Mouse (Mus musculus): ENCODE data around the gene Cacna1d. TPM values are rescaled to one million over a fixed set of nuclear protein-coding genes. Genes with fewer than 3 reads are reported as not detected.

The Cacna1d gene
- polyA plus RNA-seq, 1 experiment from 2014 or later, result 1.4 TPM

- H3K4me2 ChIP-seq (ENCODE audit: low read depth), result no peak overlapping the region
- no peaks in the 10 kb centered on the region for H3K9me3 ChIP-seq (ENCODE audit: control insufficient read depth, low read length)
- no peaks in the 10 kb centered on the region for H3K27me3 ChIP-seq (ENCODE audit: control insufficient read depth, insufficient read depth, low read length)
- H3K4me3 ChIP-seq (ENCODE audit: low read depth, low read length), result no peak overlapping the region
- 90% methylated on average over 12 of the region's 12 CpGs for WGBS
- H3K36me3 ChIP-seq (ENCODE audit: control insufficient read depth, insufficient read depth, low read length), result no peaks in the 10 kb centered on the region
- no peak overlapping the region for H3K9ac ChIP-seq (ENCODE audit: low read length)
- no peaks in the 10 kb centered on the region for H3K4me1 ChIP-seq (ENCODE audit: control insufficient read depth, insufficient read depth, low read length)
- ATAC-seq (ENCODE audit: insufficient read depth, low FRiP score, low TSS enrichment) (no peak), DNase-seq (ENCODE audit: low spot score) (no peak)
- H3K27ac ChIP-seq (ENCODE audit: low read depth, low read length), result no peak overlapping the region
Measured at GRCm38 (mm10) chr14:30341825-30342590, 149.2 kb downstream of the Cacna1d start.

GRCm38 (mm10) chr14:30340140-30340539, 151.1 kb downstream of the Cacna1d start:
- Histone ChIP-seq H3K9me3 (ENCODE audit: control insufficient read depth, low read length) (no peaks in the 10 kb centered on the region), H3K36me3 (ENCODE audit: control insufficient read depth, insufficient read depth, low read length) (no peaks in the 10 kb centered on the region), H3K9ac (ENCODE audit: low read length) (no peak overlapping the region), H3K4me1 (ENCODE audit: control insufficient read depth, insufficient read depth, low read length) (no peaks in the 10 kb centered on the region), H3K27ac (ENCODE audit: low read depth, low read length) (no peak overlapping the region), H3K4me2 (ENCODE audit: low read depth) (no peak overlapping the region), H3K4me3 (ENCODE audit: low read depth, low read length) (no peak overlapping the region), H3K27me3 (ENCODE audit: control insufficient read depth, insufficient read depth, low read length) (no peaks in the 10 kb centered on the region)
- ATAC-seq (ENCODE audit: insufficient read depth, low FRiP score, low TSS enrichment) (no peak), DNase-seq (ENCODE audit: low spot score) (no peak)
- 75% methylated on average over 3 of the region's 3 CpGs for WGBS

- no peaks in the 10 kb centered on the region for H3K4me1 ChIP-seq (ENCODE audit: control insufficient read depth, insufficient read depth, low read length)
- H3K27me3 ChIP-seq (ENCODE audit: control insufficient read depth, insufficient read depth, low read length), result no peaks in the 10 kb centered on the region
- no peak overlapping the region for H3K27ac ChIP-seq (ENCODE audit: low read depth, low read length)
- no peaks in the 10 kb centered on the region for H3K9me3 ChIP-seq (ENCODE audit: control insufficient read depth, low read length)
- H3K4me2 ChIP-seq (ENCODE audit: low read depth), result no peak overlapping the region
- DNase-seq (ENCODE audit: low spot score), result no peak
- H3K9ac ChIP-seq (ENCODE audit: low read length), result no peak overlapping the region
- H3K36me3 ChIP-seq (ENCODE audit: control insufficient read depth, insufficient read depth, low read length), result no peaks in the 10 kb centered on the region
- no peak overlapping the region for H3K4me3 ChIP-seq (ENCODE audit: low read depth, low read length)
- no peak for ATAC-seq (ENCODE audit: insufficient read depth, low FRiP score, low TSS enrichment)
- 68% methylated on average over 1 of the region's 1 CpGs for WGBS
Measured at GRCm38 (mm10) chr14:30331856-30332255, 159.4 kb downstream of the Cacna1d start.

GRCm38 (mm10) chr14:30330416-30331181, 160.7 kb downstream of the Cacna1d start:
- Histone ChIP-seq H3K36me3 (ENCODE audit: control insufficient read depth, insufficient read depth, low read length) (no peaks in the 10 kb centered on the region), H3K4me1 (ENCODE audit: control insufficient read depth, insufficient read depth, low read length) (no peaks in the 10 kb centered on the region), H3K4me3 (ENCODE audit: low read depth, low read length) (no peak overlapping the region), H3K9me3 (ENCODE audit: control insufficient read depth, low read length) (no peaks in the 10 kb centered on the region), H3K27ac (ENCODE audit: low read depth, low read length) (no peak overlapping the region), H3K27me3 (ENCODE audit: control insufficient read depth, insufficient read depth, low read length) (no peaks in the 10 kb centered on the region), H3K9ac (ENCODE audit: low read length) (no peak overlapping the region), H3K4me2 (ENCODE audit: low read depth) (no peak overlapping the region)
- ATAC-seq (ENCODE audit: insufficient read depth, low FRiP score, low TSS enrichment) (no peak), DNase-seq (ENCODE audit: low spot score) (no peak)
- 84% methylated on average over 17 of the region's 17 CpGs for WGBS

- no peak overlapping the region for H3K9ac ChIP-seq (ENCODE audit: low read length)
- no peaks in the 10 kb centered on the region for H3K4me1 ChIP-seq (ENCODE audit: control insufficient read depth, insufficient read depth, low read length)
- ATAC-seq (ENCODE audit: insufficient read depth, low FRiP score, low TSS enrichment), result no peak
- no peak for DNase-seq (ENCODE audit: low spot score)
- H3K27ac ChIP-seq (ENCODE audit: low read depth, low read length), result no peak overlapping the region
- 85% methylated on average over 11 of the region's 11 CpGs for WGBS
- H3K4me2 ChIP-seq (ENCODE audit: low read depth), result no peak overlapping the region
- H3K27me3 ChIP-seq (ENCODE audit: control insufficient read depth, insufficient read depth, low read length), result no peaks in the 10 kb centered on the region
- H3K36me3 ChIP-seq (ENCODE audit: control insufficient read depth, insufficient read depth, low read length), result no peaks in the 10 kb centered on the region
- H3K9me3 ChIP-seq (ENCODE audit: control insufficient read depth, low read length), result no peaks in the 10 kb centered on the region
- H3K4me3 ChIP-seq (ENCODE audit: low read depth, low read length), result no peak overlapping the region
Measured at GRCm38 (mm10) chr14:30329109-30329508, 162.1 kb downstream of the Cacna1d start.

- Histone ChIP-seq H3K4me3 (ENCODE audit: low read depth, low read length) (no peak overlapping the region), H3K9ac (ENCODE audit: low read length) (no peak overlapping the region), H3K36me3 (ENCODE audit: control insufficient read depth, insufficient read depth, low read length) (no peaks in the 10 kb centered on the region), H3K27me3 (ENCODE audit: control insufficient read depth, insufficient read depth, low read length) (no peaks in the 10 kb centered on the region), H3K9me3 (ENCODE audit: control insufficient read depth, low read length) (no peaks in the 10 kb centered on the region), H3K4me2 (ENCODE audit: low read depth) (no peak overlapping the region), H3K27ac (ENCODE audit: low read depth, low read length) (no peak overlapping the region), H3K4me1 (ENCODE audit: control insufficient read depth, insufficient read depth, low read length) (no peaks in the 10 kb centered on the region)
- WGBS, result 70% methylated on average over 7 of the region's 7 CpGs
- DNase-seq (ENCODE audit: low spot score) (no peak), ATAC-seq (ENCODE audit: insufficient read depth, low FRiP score, low TSS enrichment) (no peak)
Measured at GRCm38 (mm10) chr14:30327452-30327851, 163.8 kb downstream of the Cacna1d start.

GRCm38 (mm10) chr14:30327051-30327450, 164.2 kb downstream of the Cacna1d start:
- Histone ChIP-seq H3K4me3 (ENCODE audit: low read depth, low read length) (no peak overlapping the region), H3K27ac (ENCODE audit: low read depth, low read length) (no peak overlapping the region), H3K27me3 (ENCODE audit: control insufficient read depth, insufficient read depth, low read length) (no peaks in the 10 kb centered on the region), H3K4me1 (ENCODE audit: control insufficient read depth, insufficient read depth, low read length) (no peaks in the 10 kb centered on the region), H3K4me2 (ENCODE audit: low read depth) (no peak overlapping the region), H3K36me3 (ENCODE audit: control insufficient read depth, insufficient read depth, low read length) (no peaks in the 10 kb centered on the region), H3K9ac (ENCODE audit: low read length) (no peak overlapping the region), H3K9me3 (ENCODE audit: control insufficient read depth, low read length) (no peaks in the 10 kb centered on the region)
- no peak for DNase-seq (ENCODE audit: low spot score)
- no peak for ATAC-seq (ENCODE audit: insufficient read depth, low FRiP score, low TSS enrichment)
- WGBS, result 62% methylated on average over 8 of the region's 8 CpGs

- Histone ChIP-seq H3K27me3 (ENCODE audit: control insufficient read depth, insufficient read depth, low read length) (no peaks in the 10 kb centered on the region), H3K27ac (ENCODE audit: low read depth, low read length) (no peak overlapping the region), H3K4me1 (ENCODE audit: control insufficient read depth, insufficient read depth, low read length) (no peaks in the 10 kb centered on the region), H3K4me3 (ENCODE audit: low read depth, low read length) (no peak overlapping the region), H3K9me3 (ENCODE audit: control insufficient read depth, low read length) (no peaks in the 10 kb centered on the region), H3K36me3 (ENCODE audit: control insufficient read depth, insufficient read depth, low read length) (no peaks in the 10 kb centered on the region), H3K9ac (ENCODE audit: low read length) (no peak overlapping the region), H3K4me2 (ENCODE audit: low read depth) (no peak overlapping the region)
- ATAC-seq (ENCODE audit: insufficient read depth, low FRiP score, low TSS enrichment) (no peak), DNase-seq (ENCODE audit: low spot score) (no peak)
- WGBS, result 88% methylated on average over 4 of the region's 4 CpGs
Measured at GRCm38 (mm10) chr14:30326226-30326625, 165.0 kb downstream of the Cacna1d start.

GRCm38 (mm10) chr14:30324994-30325393, 166.3 kb downstream of the Cacna1d start:
- no peaks in the 10 kb centered on the region for H3K36me3 ChIP-seq (ENCODE audit: control insufficient read depth, insufficient read depth, low read length)
- DNase-seq (ENCODE audit: low spot score) (no peak), ATAC-seq (ENCODE audit: insufficient read depth, low FRiP score, low TSS enrichment) (no peak)
- no peaks in the 10 kb centered on the region for H3K27me3 ChIP-seq (ENCODE audit: control insufficient read depth, insufficient read depth, low read length)
- no peak overlapping the region for H3K4me3 ChIP-seq (ENCODE audit: low read depth, low read length)
- 92% methylated on average over 5 of the region's 5 CpGs for WGBS
- H3K9me3 ChIP-seq (ENCODE audit: control insufficient read depth, low read length), result no peaks in the 10 kb centered on the region
- no peak overlapping the region for H3K4me2 ChIP-seq (ENCODE audit: low read depth)
- H3K9ac ChIP-seq (ENCODE audit: low read length), result no peak overlapping the region
- no peaks in the 10 kb centered on the region for H3K4me1 ChIP-seq (ENCODE audit: control insufficient read depth, insufficient read depth, low read length)
- no peak overlapping the region for H3K27ac ChIP-seq (ENCODE audit: low read depth, low read length)

Measured in neural tube, embryonic 11.5 days (tissue).